Mouse (Mus musculus) limb, embryonic 11.5 days (tissue): Measurements from ENCODE around the gene Adssl1. TPM values are rescaled to one million over a fixed set of nuclear protein-coding genes. Genes with fewer than 3 reads are reported as not detected.

Experiments
- ATAC-seq: fragments of 200-750 bp; cut with Nextera tagmentation; 2 replicates; pipeline ENCODE4 v1.8.0; 2017; ENCODE audit warnings: low read depth; ENCODE audit not compliant: insufficient number of reproducible peaks, low FRiP score, low TSS enrichment
- DNase-seq: peaks from one replicate; pipeline ENCODE4 v3.0.0-alpha.2; 2015; ENCODE audit warnings: low spot score
- H3K27ac ChIP-seq: fragments of 300-500 bp; sonication (generic); replicated peaks from 2 replicates; pipeline ENCODE4 v1.5.1; 2014; ENCODE audit warnings: low read depth, mild to moderate bottlenecking, low read length
- H3K27me3 ChIP-seq: fragments of 300-500 bp; sonication (generic); 2 replicates; pipeline ENCODE4 v1.6.1; 2014; ENCODE audit warnings: mild to moderate bottlenecking, low read length, mixed read lengths; ENCODE audit not compliant: control insufficient read depth, insufficient read depth
- H3K36me3 ChIP-seq: fragments of 300-500 bp; sonication (generic); 2 replicates; pipeline ENCODE4 v1.6.1; 2014; ENCODE audit warnings: mild to moderate bottlenecking, low read length, moderate library complexity, mixed read lengths; ENCODE audit not compliant: control insufficient read depth, insufficient read depth
- H3K4me1 ChIP-seq: fragments of 300-500 bp; sonication (generic); 2 replicates; pipeline ENCODE4 v1.6.1; 2014; ENCODE audit warnings: low read length, mixed read lengths; ENCODE audit not compliant: control insufficient read depth, insufficient read depth
- H3K4me2 ChIP-seq: fragments of 300-500 bp; sonication (generic); 2 replicates; pipeline ENCODE4 v1.6.1; 2014; ENCODE audit warnings: low read depth, mild to moderate bottlenecking, moderate library complexity; ENCODE audit not compliant: severe bottlenecking
- H3K4me3 ChIP-seq: fragments of 300-500 bp; sonication (generic); 2 replicates; pipeline ENCODE4 v1.5.1; 2014; ENCODE audit warnings: low read depth, low read length
- H3K9ac ChIP-seq: fragments of 300-500 bp; sonication (generic); 2 replicates; pipeline ENCODE4 v1.6.1; 2014; ENCODE audit warnings: mild to moderate bottlenecking, low read length
- H3K9me3 ChIP-seq: fragments of 300-500 bp; sonication (generic); 2 replicates; pipeline ENCODE4 v1.6.1; 2016; ENCODE audit warnings: low read length; ENCODE audit not compliant: control insufficient read depth
- WGBS: fragments of 180-500 bp; shearing (Covaris S2); extraction: QIAGEN DNeasy Blood & Tissue Kit; methylation state at CpG from one replicate; pipeline ENCODE4 v1.1.7; 2014; 5-methylcytosine and 5-hydroxymethylcytosine counted together
- polyA plus RNA-seq: library from polyadenylated mRNA; unstranded; fragments of >200 nt; fragmentation: Nextera tagmentation; extraction: Ambion mirVana; gene quantifications from 2 replicates; pipeline ENCODE4 v1.2.1, GENCODE M21; 2014

The Adssl1 gene
- polyA plus RNA-seq, 1 experiment from 2014 or later, result 4.4 TPM

GRCm38 (mm10) chr12:112661851-112662250, 42.0 kb downstream of the Adssl1 start:
- H3K27me3 ChIP-seq, result no peaks in the 10 kb centered on the region
- H3K9ac ChIP-seq, result no peak overlapping the region
- H3K4me1 ChIP-seq, result peaks cover 10% of the 10 kb centered on the region
- H3K4me3 ChIP-seq, result no peak overlapping the region
- H3K4me2 ChIP-seq, result no peak overlapping the region
- peaks cover 42% of the 10 kb centered on the region for H3K36me3 ChIP-seq
- no peak overlapping the region for H3K27ac ChIP-seq
- no peaks in the 10 kb centered on the region for H3K9me3 ChIP-seq
- no peak for ATAC-seq
- 86% methylated on average over 9 of the region's 9 CpGs for WGBS
- DNase-seq, result no peak

- peaks cover 37% of the 10 kb centered on the region for H3K36me3 ChIP-seq
- DNase-seq, result no peak
- no peaks in the 10 kb centered on the region for H3K27me3 ChIP-seq
- no peak overlapping the region for H3K4me2 ChIP-seq
- WGBS, result 93% methylated on average over 11 of the region's 11 CpGs
- no peak overlapping the region for H3K27ac ChIP-seq
- H3K4me1 ChIP-seq, result peaks cover 10% of the 10 kb centered on the region
- H3K9me3 ChIP-seq, result no peaks in the 10 kb centered on the region
- ATAC-seq, result no peak
- H3K4me3 ChIP-seq, result no peak overlapping the region
- no peak overlapping the region for H3K9ac ChIP-seq
These were observed 43.5 kb downstream of the Adssl1 start for GRCm38 (mm10) chr12:112663303-112663702.

DNA sequence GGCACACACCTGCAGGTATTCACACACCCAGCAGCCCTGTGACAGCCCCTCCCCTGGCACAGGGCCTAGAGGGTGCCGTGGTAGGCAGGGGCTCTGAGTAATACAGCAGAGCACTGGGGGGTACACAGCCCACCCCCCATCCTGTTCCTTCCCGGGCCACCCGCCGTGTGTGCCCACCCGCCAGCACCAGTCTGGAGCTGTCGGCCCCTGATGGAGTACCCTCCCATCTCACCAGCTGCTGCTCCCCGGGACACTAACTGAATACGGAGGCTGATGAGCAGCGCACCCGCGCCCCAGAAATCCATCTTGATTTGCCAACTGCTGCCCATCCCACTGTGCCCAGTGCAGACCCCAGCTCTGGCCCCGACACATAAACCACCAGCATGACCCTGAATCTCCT, 43.9 kb downstream of the Adssl1 start:
- Histone ChIP-seq H3K9me3 (no peaks in the 10 kb centered on the region), H3K9ac (no peak overlapping the region), H3K4me1 (peaks cover 10% of the 10 kb centered on the region), H3K27me3 (no peaks in the 10 kb centered on the region), H3K4me3 (no peak overlapping the region), H3K36me3 (peaks cover 36% of the 10 kb centered on the region), H3K4me2 (no peak overlapping the region), H3K27ac (no peak overlapping the region)
- no peak for DNase-seq
- no peak for ATAC-seq
- WGBS, result 95% methylated on average over 12 of the region's 12 CpGs

DNA sequence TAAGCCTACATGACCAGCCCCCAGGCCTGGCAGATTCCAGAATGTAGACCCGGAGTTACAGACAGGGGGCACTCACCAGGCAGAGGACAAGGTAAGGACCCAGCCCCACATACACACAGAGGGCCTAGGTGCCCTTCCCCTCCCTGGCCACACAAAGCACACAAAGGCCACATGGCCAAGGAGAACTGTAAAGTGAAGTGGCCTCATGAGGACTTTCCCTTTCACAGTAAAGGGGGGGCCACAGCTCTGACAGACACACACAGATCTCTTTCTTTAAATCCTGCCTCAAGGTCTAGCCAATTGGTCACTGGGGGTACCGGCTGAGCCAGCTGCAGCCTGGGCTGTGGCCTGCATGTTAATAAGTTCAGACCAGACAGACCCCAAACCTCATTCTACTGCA, 44.3 kb downstream of the Adssl1 start:
- no peak overlapping the region for H3K27ac ChIP-seq
- H3K4me1 ChIP-seq, result peaks cover 10% of the 10 kb centered on the region
- no peaks in the 10 kb centered on the region for H3K9me3 ChIP-seq
- WGBS, result 74% methylated on average over 2 of the region's 2 CpGs
- DNase-seq, result no peak
- H3K4me2 ChIP-seq, result no peak overlapping the region
- H3K4me3 ChIP-seq, result no peak overlapping the region
- no peak overlapping the region for H3K9ac ChIP-seq
- no peaks in the 10 kb centered on the region for H3K27me3 ChIP-seq
- ATAC-seq, result no peak
- peaks cover 38% of the 10 kb centered on the region for H3K36me3 ChIP-seq

GRCm38 (mm10) chr12:112664656-112665055, 44.8 kb downstream of the Adssl1 start:
- peaks cover 41% of the 10 kb centered on the region for H3K36me3 ChIP-seq
- no peak overlapping the region for H3K4me2 ChIP-seq
- peaks cover 10% of the 10 kb centered on the region for H3K4me1 ChIP-seq
- H3K27ac ChIP-seq, result no peak overlapping the region
- DNase-seq, result no peak
- no peak overlapping the region for H3K9ac ChIP-seq
- WGBS, result 69% methylated on average over 5 of the region's 5 CpGs
- no peak overlapping the region for H3K4me3 ChIP-seq
- ATAC-seq, result no peak
- H3K9me3 ChIP-seq, result no peaks in the 10 kb centered on the region
- no peaks in the 10 kb centered on the region for H3K27me3 ChIP-seq

GRCm38 (mm10) chr12:112665445-112665844, 45.6 kb downstream of the Adssl1 start:
- no peak for ATAC-seq
- 85% methylated on average over 18 of the region's 18 CpGs for WGBS
- peaks cover 10% of the 10 kb centered on the region for H3K4me1 ChIP-seq
- no peak for DNase-seq
- H3K4me3 ChIP-seq, result no peak overlapping the region
- peaks cover 47% of the 10 kb centered on the region for H3K36me3 ChIP-seq
- H3K9ac ChIP-seq, result no peak overlapping the region
- H3K9me3 ChIP-seq, result no peaks in the 10 kb centered on the region
- H3K27ac ChIP-seq, result no peak overlapping the region
- H3K27me3 ChIP-seq, result no peaks in the 10 kb centered on the region
- no peak overlapping the region for H3K4me2 ChIP-seq

- Histone ChIP-seq H3K4me3 (no peak overlapping the region), H3K9me3 (no peaks in the 10 kb centered on the region), H3K4me2 (no peak overlapping the region), H3K27me3 (no peaks in the 10 kb centered on the region), H3K4me1 (peaks cover 9% of the 10 kb centered on the region), H3K27ac (no peak overlapping the region), H3K9ac (no peak overlapping the region), H3K36me3 (peaks cover 44% of the 10 kb centered on the region)
- 94% methylated on average over 9 of the region's 9 CpGs for WGBS
- no peak for DNase-seq
- ATAC-seq, result no peak
These were observed 46.2 kb downstream of the Adssl1 start for GRCm38 (mm10) chr12:112665881-112666544.

DNA sequence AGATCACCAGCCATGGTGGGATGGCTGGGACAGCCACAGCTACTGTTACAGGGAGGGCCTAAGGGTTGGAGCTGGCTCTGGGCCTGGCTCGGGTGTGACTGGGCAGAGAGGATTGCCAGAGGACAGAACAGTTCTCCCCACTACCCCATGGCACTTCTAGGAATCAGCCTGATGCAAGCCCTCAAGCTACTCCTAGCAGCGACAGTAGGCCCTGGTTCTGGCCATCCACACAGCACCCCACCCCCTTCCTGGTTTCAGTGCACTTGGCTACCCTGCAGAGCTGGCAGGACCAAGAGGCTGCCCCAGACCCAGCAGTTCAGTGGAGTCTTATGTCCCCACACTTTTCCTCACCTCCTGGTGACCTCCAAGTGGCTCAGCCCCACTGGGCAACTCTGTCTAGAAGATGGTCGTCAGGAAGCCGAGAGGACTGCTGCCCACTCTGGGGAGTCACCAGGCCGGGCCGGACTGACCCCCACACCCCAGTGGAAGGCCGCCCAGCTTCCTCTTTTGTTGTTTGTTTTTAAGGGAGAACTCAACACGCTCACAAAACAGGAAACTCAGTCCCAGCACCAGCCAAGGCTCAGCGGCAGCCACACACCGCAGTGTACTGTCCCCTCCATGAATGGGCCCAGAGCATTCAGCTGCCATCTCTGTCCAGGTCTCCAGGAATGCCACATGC, 47.9 kb downstream of the Adssl1 start:
- peaks cover 22% of the 10 kb centered on the region for H3K4me1 ChIP-seq
- H3K36me3 ChIP-seq, result peaks cover 34% of the 10 kb centered on the region
- no peak overlapping the region for H3K9ac ChIP-seq
- WGBS, result 89% methylated on average over 10 of the region's 10 CpGs
- no peak for DNase-seq
- no peak overlapping the region for H3K4me2 ChIP-seq
- H3K27me3 ChIP-seq, result no peaks in the 10 kb centered on the region
- no peak for ATAC-seq
- no peak overlapping the region for H3K27ac ChIP-seq
- H3K9me3 ChIP-seq, result no peaks in the 10 kb centered on the region
- H3K4me3 ChIP-seq, result no peak overlapping the region
